Mouse (Mus musculus) urinary bladder, adult 18-20 months (tissue): Measurements from ENCODE around the gene Rab11fip3.
"Not testable (repeated sequence)": the region's sequence is repeated elsewhere in the genome, so short reads cannot be mapped to it uniquely, and the experiment has no call there.

Source experiments
- DNase-seq, 2 experiments: peaks; one replicate each; pipeline ENCODE4 v3.0.0; 2022; ENCODE audit warnings: low spot score in 2 of 2, mixed read lengths in 2 of 2

Rab11fip3 gene

GRCm38 (mm10) chr17:26040711-26041110, 28.6 kb downstream of the Rab11fip3 start:
- DNase-seq = not testable (repeated sequence)

DNA sequence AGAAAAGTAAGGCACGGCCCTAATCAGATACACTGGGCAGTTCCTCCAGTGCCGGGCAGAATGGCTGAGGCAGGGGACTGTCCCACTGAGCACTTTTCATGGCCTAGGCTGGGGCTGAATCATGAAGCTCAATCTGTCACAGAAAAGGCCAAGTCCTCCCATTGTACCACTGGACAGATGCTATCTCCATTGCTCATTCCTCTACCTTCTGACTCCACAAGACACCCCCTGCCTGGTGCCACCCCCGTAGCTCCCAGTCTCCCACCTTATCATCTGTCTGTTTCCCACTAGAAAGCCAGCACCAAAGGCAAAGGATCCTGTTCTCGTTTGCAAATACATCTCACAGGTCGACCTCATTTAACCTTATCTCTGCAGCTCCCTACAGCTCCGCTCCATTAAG, 37.3 kb downstream of the Rab11fip3 start:
- no peak for DNase-seq

- DNase-seq = no peak
These were observed 37.8 kb downstream of the Rab11fip3 start for GRCm38 (mm10) chr17:26031583-26031982.

DNA sequence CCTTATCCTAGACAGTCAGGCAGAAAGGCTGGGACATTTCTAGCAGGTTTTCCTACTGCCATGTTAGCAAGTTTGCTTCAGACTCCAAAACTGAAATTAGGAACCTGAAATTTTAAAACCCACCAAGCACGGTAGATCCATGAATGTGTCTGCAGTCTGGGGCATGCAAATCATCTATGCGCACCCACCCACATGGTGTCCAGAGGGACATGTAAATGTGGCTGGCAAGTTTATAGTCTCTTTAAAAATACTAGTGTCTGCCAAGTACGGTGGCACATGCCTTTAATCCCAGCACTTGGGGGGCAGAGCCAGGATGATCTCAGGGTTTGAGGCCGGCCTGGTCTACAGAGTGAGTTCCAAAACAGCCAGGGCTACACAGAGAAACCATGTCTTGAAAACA, 41.1 kb downstream of the Rab11fip3 start:
- no peak for DNase-seq

- DNase-seq = no peak
These were observed 44.7 kb downstream of the Rab11fip3 start for GRCm38 (mm10) chr17:26024674-26025073.

GRCm38 (mm10) chr17:26023966-26024365, 45.4 kb downstream of the Rab11fip3 start:
- DNase-seq = no peak

GRCm38 (mm10) chr17:26023181-26023580, 46.2 kb downstream of the Rab11fip3 start:
- no peak for DNase-seq

DNA sequence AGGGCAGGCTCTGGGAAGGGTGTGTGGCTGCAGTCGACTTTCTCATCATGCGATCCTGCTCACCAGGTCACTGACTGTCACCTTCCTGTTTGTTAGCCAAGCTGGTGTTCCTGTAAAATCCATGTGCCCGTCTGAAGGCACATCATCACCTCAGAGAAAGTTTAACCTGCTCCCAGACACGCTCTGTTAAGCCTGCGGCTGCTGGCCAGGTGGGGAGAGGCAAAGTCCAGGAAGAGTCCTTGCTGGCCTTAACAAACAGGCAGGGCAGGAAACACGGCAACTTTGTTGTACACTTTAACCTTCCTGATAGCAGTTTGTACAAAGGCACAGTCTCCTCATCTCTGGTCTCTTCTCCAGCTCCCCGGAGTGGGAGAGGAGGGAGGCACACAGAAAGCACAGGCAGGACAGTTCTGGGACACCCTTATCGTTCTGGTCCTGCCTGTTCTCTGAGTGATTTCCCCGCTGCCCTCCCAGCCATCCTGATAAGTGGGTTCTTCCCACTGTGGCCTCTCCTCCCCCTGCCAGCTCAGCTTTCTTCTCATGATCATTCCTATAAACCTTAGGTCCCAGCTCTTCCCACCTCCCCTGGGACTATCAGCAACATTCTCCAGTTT, 47.5 kb downstream of the Rab11fip3 start:
- no peak for DNase-seq

DNA sequence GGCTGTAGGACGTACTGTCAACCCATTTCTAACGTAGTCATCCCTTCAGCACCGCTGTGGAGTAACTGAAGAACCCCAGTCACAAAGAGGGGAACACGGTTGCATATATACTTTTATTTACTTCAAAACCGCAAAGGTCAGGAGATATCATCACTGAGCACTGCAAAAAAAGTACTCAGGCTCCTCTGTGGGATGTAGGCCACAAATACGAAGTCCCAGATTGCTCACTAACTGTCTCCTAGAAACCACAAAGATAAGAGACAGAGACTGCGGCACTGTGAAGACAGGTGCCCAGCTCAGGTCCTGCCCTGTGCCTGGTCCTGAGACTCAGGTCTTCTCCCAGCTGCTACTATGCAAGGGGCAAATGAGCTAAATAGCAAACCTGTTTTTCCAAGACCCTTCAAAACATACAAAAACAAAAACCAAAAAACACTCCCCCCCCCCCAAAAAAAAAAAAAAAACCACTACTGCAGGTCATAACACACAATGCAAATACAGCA, 48.5 kb downstream of the Rab11fip3 start:
- no peak for DNase-seq

DNA sequence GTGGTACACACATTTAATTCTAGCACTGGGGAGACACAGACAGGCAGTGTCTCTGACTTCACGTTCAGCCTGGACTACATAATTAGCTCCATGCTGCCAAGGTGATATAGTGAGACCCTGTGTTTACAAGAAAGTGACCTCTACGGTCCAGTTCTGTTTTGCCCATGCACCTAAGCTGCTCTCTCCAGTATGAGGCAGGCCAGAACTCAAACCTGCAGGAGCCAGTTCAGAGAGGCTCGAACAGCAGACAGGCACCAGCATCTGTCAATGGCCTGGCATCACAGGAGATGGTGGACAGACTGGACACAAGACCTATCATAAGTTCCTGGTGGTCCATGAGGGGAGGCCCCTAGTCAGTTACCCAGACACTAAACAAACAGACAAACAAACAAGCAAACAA, 51.0 kb downstream of the Rab11fip3 start:
- no peak for DNase-seq

DNA sequence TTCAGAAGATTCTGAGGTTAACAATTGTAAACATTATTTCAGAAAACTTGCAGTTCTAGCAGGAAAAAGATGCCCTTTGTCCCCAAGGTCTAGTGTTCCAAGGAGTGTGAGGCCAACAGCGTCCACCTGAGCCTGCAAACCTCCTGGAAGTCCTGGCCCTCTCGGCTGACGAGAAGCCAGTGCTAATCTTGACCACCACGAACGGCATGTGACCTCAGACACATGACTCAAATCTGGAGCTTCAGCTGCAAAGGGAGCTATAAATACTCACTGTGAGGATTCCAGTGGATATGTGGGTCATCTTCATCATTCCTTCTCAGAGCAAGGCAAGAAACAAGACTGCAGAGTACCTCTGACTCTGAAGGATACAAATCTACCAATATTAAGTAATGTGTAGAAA, 51.4 kb downstream of the Rab11fip3 start:
- DNase-seq = no peak

- no peak for DNase-seq
These were observed 52.3 kb downstream of the Rab11fip3 start for GRCm38 (mm10) chr17:26017021-26017420.

DNA sequence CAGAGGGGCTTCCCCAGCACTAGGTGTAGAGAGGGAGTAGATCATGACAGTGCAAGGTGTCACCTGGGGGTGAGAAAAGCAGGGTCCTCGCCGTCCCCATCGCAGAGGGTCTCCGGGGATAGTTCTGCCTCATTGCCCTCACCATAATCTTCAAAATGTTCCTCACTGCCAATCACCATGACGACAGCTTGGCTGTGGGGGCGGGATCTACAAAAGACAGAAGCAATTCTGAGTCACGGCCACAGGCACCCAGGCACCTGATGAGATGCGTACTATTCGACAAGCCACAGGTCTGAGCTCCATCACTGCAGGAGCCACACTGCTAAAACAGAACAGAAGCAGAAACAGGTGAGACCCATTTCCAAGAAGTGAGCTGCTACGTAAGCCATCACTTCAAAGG, 55.6 kb downstream of the Rab11fip3 start:
- DNase-seq = no peak

DNA sequence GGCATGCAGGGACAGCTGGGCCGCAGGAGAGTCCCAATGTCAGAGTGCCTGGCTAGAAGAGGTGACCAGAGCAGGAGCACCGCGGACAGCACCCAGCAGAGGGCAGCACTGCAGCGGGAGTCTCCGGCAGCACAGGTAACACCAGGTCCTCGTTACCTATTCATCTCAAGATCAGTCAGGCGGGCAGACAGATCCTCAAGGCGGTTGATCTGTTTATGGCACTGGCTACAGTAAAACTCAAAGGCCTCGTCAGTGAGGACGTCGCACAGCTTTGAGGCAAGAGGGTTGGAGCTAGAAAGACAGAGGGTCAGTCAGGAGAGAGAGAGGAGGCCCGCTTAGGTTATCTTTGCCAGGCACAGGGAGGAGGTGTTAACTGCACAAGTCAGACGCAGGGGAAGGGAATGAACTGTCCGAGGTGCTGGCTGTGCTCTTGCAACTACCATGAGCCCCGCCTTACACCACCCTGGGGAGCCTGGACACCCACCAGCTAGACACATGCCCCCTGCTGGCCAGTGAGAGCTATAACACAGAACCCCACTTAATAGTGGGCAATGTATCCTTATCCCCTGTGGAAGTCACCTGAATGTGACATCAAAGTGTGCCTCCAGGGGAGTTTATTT, 57.4 kb downstream of the Rab11fip3 start:
- peak; percentile 49 to 74 for DNase-seq

DNA sequence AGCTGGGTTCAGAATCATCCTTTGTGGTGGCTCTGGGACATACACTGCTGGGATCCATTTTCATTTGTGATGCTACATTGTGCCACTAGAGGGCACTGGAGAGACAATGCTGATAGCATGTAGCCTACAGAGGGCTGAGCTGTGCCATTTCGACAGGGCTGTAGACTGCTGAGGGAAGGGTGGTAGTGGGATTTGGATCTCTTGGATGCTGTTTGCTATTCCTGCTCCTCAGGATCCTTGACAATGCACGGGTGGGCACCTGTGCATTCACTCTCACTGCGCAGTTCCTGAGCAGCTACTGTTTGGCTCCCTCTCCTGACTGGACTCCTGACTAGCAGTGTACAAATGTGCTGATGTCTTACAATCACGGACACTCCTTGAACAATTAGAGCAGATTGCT, 59.8 kb downstream of the Rab11fip3 start:
- DNase-seq = peak; percentile 35 to 55

DNA sequence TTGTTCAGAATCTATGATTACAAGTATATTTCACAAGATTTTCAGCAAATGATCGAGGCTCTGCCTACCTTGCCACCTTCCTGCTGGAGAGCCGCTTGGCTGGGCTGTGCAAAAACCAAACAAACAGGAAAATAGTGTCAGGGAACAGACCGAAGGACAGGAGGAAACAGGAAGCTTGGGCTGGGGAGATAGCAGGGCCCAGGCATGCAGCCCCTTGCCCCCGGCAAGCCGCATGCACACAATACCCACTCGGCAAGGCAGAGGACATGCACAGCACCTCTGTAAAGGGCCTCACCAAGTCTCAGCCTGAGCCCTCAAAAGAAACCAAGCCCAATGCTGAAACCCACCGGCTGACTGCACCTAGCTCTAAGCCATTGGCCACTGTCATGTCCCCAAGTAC, 60.6 kb downstream of the Rab11fip3 start:
- no peak for DNase-seq

DNA sequence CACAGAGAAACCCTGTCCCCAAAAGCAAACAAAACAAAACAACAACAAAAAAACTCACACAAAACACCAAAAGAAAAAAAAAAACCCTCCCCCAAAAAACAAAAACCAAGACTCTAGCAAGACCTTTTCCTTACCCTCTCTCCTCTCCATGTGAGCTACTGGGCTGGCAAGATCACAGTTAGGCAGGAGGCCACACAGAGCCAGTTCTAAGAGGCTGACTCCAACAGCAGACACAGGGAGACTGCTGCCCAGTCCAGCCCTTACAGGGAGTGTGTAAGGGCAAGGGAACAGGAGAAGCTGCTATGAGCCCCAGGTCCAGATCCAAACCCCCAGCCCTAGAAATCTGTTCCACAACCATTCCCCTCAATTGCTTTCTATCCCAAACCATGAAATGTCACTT, 61.0 kb downstream of the Rab11fip3 start:
- DNase-seq = no peak

GRCm38 (mm10) chr17:26007646-26008045, 61.7 kb downstream of the Rab11fip3 start:
- no peak for DNase-seq

- no peak for DNase-seq
These were observed 63.5 kb downstream of the Rab11fip3 start for GRCm38 (mm10) chr17:26005731-26006450.

DNA sequence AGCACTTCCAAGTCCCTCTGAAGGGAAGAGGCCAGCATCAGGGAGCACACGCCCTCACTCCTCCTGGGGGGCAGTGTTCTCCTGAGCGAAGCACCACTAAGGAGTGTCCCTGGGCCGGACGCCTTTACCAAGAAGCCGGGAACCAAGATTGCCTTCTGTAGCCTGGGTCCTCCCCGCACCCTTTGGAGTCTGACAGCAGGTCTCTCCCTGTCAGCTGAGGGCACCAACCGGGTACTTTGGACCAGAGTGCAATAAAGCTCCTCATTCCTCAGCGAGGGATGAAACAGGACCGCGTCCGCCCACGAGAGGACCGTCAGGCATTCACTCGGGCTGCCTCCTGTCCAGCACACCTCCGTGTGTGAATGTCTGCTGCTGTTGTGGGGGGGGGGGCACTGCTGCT, 64.6 kb downstream of the Rab11fip3 start:
- DNase-seq = no peak

GRCm38 (mm10) chr17:26003864-26004263, 65.5 kb downstream of the Rab11fip3 start:
- no peak for DNase-seq

GRCm38 (mm10) chr17:25998425-25998824, 70.9 kb downstream of the Rab11fip3 start:
- DNase-seq = no peak

DNA sequence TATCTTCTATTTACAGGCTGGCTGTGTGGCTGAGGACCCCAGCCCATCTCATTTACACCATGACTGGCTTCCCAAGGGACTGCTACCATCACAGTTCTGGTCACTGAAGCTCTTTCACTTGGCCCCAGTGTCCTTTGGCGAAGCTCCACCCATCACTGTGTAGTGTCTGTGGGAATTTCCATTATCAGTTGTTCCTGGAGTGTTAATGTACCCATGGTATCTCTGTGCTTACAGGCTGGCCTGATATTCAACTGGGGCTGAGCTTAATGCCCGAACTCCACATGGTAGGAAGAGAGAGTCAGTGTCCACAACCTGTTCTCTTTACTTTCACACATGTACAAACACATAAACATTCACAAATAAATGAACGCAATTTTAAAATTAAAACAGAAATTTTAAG, 75.9 kb downstream of the Rab11fip3 start:
- no peak for DNase-seq
